Mouse (Mus musculus) thymus, adult 2 months (tissue): ENCODE results near the gene Stxbp3.
"Not testable (repeated sequence)": the region's sequence is repeated elsewhere in the genome, so short reads cannot be mapped to it uniquely, and the experiment has no call there.

Experiments used
- CTCF ChIP-seq: fragments of 200-500 bp; IDR thresholded peaks from 2 replicates; pipeline ENCODE4 v1.5.1; 2012; ENCODE audit warnings: mild to moderate bottlenecking, control low read depth, low read length, moderate library complexity, borderline replicate concordance; ENCODE audit not compliant: control insufficient read depth, poor library complexity, insufficient read depth; ENCODE audit errors: extremely low read depth
- POLR2A ChIP-seq: fragments of 200-500 bp; IDR thresholded peaks from 2 replicates; pipeline ENCODE4 v1.6.1; 2012; ENCODE audit warnings: mild to moderate bottlenecking, low read length, control low read depth, moderate library complexity; ENCODE audit not compliant: control insufficient read depth, poor library complexity, insufficient read depth; ENCODE audit errors: extremely low read depth

DNA sequence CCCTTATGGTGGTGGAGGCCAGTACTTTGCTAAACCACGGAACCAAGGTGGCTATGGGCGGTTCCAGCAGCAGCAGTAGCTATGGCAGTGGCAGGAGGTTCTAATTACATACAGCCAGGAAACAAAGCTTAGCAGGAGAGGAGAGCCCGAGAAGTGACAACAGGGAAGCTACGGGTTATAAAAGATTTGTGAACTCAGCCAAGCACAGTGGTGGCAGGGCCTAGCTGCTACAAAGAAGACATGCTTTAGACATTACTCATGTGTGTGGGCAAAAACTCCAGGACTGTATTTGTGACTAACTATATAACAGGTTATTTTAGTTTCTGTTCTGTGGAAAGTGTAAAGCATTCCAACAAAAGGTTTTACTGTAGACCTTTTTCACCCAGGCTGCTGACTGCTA lies 41.5 kb upstream of the Stxbp3 start:
- TF ChIP-seq CTCF, POLR2A: not testable (repeated sequence)
